Mouse (Mus musculus): ENCODE measurements around the gene Ncan. TPM values are rescaled to one million over a fixed set of nuclear protein-coding genes. Genes with fewer than 3 reads are reported as not detected.

Gene Ncan
- polyA plus RNA-seq, 1 experiment from 2014 or later, result 189 TPM

Small RNA genes lying within 50 kb of the gene (microRNA-seq; reads per million reads assigned to microRNA genes)
- gene Mir7066, result 3.1 reads per million, percentile 14 among the genes with 10 or more reads in this experiment

Other genes with a start within 250 kb of the Ncan start
- gene Cilp2, start 233.2 kb downstream of the Ncan start, polyA plus RNA-seq (2015; fragmentation: Nextera tagmentation; extraction: Ambion mirVana), result 6.3 and 6.6 TPM in 2 replicates
- gene Tssk6, start 218.7 kb downstream of the Ncan start, polyA plus RNA-seq (2015; fragmentation: Nextera tagmentation; extraction: Ambion mirVana), result 3.0 and 3.5 TPM in 2 replicates
- gene Ndufa13, start 218.3 kb downstream of the Ncan start, polyA plus RNA-seq (2015; fragmentation: Nextera tagmentation; extraction: Ambion mirVana), result 172 TPM in 2 replicates
- gene Yjefn3, start 218.2 kb downstream of the Ncan start, polyA plus RNA-seq (2015; fragmentation: Nextera tagmentation; extraction: Ambion mirVana), result 12.0 and 12.3 TPM in 2 replicates
- 15.8 and 19.1 TPM in 2 replicates for gene Gatad2a, start 124.5 kb downstream of the Ncan start, polyA plus RNA-seq (2015; fragmentation: Nextera tagmentation; extraction: Ambion mirVana)
- 75.8 and 79.0 TPM in 2 replicates for gene Mau2, start 78.1 kb downstream of the Ncan start, polyA plus RNA-seq (2015; fragmentation: Nextera tagmentation; extraction: Ambion mirVana)
- gene Sugp1, start 78.1 kb downstream of the Ncan start, polyA plus RNA-seq (2015; fragmentation: Nextera tagmentation; extraction: Ambion mirVana), result 58.4 and 61.9 TPM in 2 replicates
- gene Tm6sf2, start 47.9 kb downstream of the Ncan start, polyA plus RNA-seq (2015; fragmentation: Nextera tagmentation; extraction: Ambion mirVana), result 1.3 and 1.4 TPM in 2 replicates
- 0.89 and 0.93 TPM in 2 replicates for gene Hapln4, start 37.4 kb downstream of the Ncan start, polyA plus RNA-seq (2015; fragmentation: Nextera tagmentation; extraction: Ambion mirVana)
- 35.0 and 38.2 TPM in 2 replicates for gene Nr2c2ap, start 10.5 kb upstream of the Ncan start, polyA plus RNA-seq (2015; fragmentation: Nextera tagmentation; extraction: Ambion mirVana)
- 10.7 and 11.8 TPM in 2 replicates for gene Rfxank, start 18.3 kb upstream of the Ncan start, polyA plus RNA-seq (2015; fragmentation: Nextera tagmentation; extraction: Ambion mirVana)
- 48.7 and 55.5 TPM in 2 replicates for gene Borcs8, start 18.6 kb upstream of the Ncan start, polyA plus RNA-seq (2015; fragmentation: Nextera tagmentation; extraction: Ambion mirVana)
- 0.51 and 0.73 TPM in 2 replicates for gene Mef2b, start 18.8 kb upstream of the Ncan start, polyA plus RNA-seq (2015; fragmentation: Nextera tagmentation; extraction: Ambion mirVana)
- 51.0 and 54.5 TPM in 2 replicates for gene Tmem161a, start 51.5 kb upstream of the Ncan start, polyA plus RNA-seq (2015; fragmentation: Nextera tagmentation; extraction: Ambion mirVana)
- gene Slc25a42, start 91.4 kb upstream of the Ncan start, polyA plus RNA-seq (2015; fragmentation: Nextera tagmentation; extraction: Ambion mirVana), result 6.8 and 9.2 TPM in 2 replicates
- gene Sugp2, start 113.4 kb upstream of the Ncan start, polyA plus RNA-seq (2015; fragmentation: Nextera tagmentation; extraction: Ambion mirVana), result 104 TPM in 2 replicates
- 116 and 133 TPM in 2 replicates for gene Armc6, start 113.6 kb upstream of the Ncan start, polyA plus RNA-seq (2015; fragmentation: Nextera tagmentation; extraction: Ambion mirVana)
- 26.3 and 29.9 TPM in 2 replicates for gene Homer3, start 162.0 kb upstream of the Ncan start, polyA plus RNA-seq (2015; fragmentation: Nextera tagmentation; extraction: Ambion mirVana)
- gene Ddx49, start 181.6 kb upstream of the Ncan start, polyA plus RNA-seq (2015; fragmentation: Nextera tagmentation; extraction: Ambion mirVana), result 40.3 and 45.0 TPM in 2 replicates
- 261 and 268 TPM in 2 replicates for gene Cope, start 181.6 kb upstream of the Ncan start, polyA plus RNA-seq (2015; fragmentation: Nextera tagmentation; extraction: Ambion mirVana)
- 40.3 and 42.1 TPM in 2 replicates for gene Cers1, start 194.9 kb upstream of the Ncan start, polyA plus RNA-seq (2015; fragmentation: Nextera tagmentation; extraction: Ambion mirVana)
- gene Gdf1, start 208.9 kb upstream of the Ncan start, polyA plus RNA-seq (2015; fragmentation: Nextera tagmentation; extraction: Ambion mirVana), result 2.5 and 7.0 TPM in 2 replicates
- 11.3 and 11.6 TPM in 2 replicates for gene Upf1, start 232.4 kb upstream of the Ncan start, polyA plus RNA-seq (2015; fragmentation: Nextera tagmentation; extraction: Ambion mirVana)

Data from midbrain, embryonic 16.5 days (tissue).